Mouse (Mus musculus): ENCODE results near the gene Rnf44. TPM values are rescaled to one million over a fixed set of nuclear protein-coding genes. Genes with fewer than 3 reads are reported as not detected.

Rnf44 gene
- polyA plus RNA-seq, 1 experiment = 131 TPM

GRCm38 (mm10) chr13:54632731-54633277, 60.9 kb downstream of the Rnf44 start:
- Histone ChIP-seq H3K4me1 (ENCODE audit: control insufficient read depth, insufficient read depth, low read length) (no peaks in the 10 kb centered on the region), H3K27ac (ENCODE audit: insufficient read depth, low read length) (no peak overlapping the region), H3K4me3 (ENCODE audit: insufficient read depth, low read length) (no peak overlapping the region)
- TF ChIP-seq POLR2A (IDR thresholded peaks at IDR 0.05; ENCODE audit: extremely low read depth, insufficient read depth, low read length) = no peak
- TF ChIP-seq CTCF (IDR thresholded peaks at IDR 0.05; ENCODE audit: extremely low read depth, insufficient read depth, low read length) = no peak

Other genes with a start within 250 kb of the Rnf44 start
- gene Thoc3, start 225.1 kb downstream of the Rnf44 start, polyA plus RNA-seq (2012; rRNA removed) = 24.5 and 24.7 TPM in 2 replicates
- gene Simc1, start 190.1 kb downstream of the Rnf44 start, polyA plus RNA-seq (2012; rRNA removed) = 18.8 and 19.7 TPM in 2 replicates
- 173 and 181 TPM in 2 replicates for gene 4833439L19Rik, start 128.5 kb downstream of the Rnf44 start, polyA plus RNA-seq (2012; rRNA removed)
- gene Arl10, start 118.9 kb downstream of the Rnf44 start, polyA plus RNA-seq (2012; rRNA removed) = 20.1 and 20.4 TPM in 2 replicates
- gene Nop16, start 103.8 kb downstream of the Rnf44 start, polyA plus RNA-seq (2012; rRNA removed) = 25.4 and 26.0 TPM in 2 replicates
- 238 and 245 TPM in 2 replicates for gene Higd2a, start 103.7 kb downstream of the Rnf44 start, polyA plus RNA-seq (2012; rRNA removed)
- gene Cltb, start 82.6 kb downstream of the Rnf44 start, polyA plus RNA-seq (2012; rRNA removed) = 284 and 289 TPM in 2 replicates
- 30.7 and 34.6 TPM in 2 replicates for gene Faf2, start 72.1 kb downstream of the Rnf44 start, polyA plus RNA-seq (2012; rRNA removed)
- gene Cdhr2, start 7.6 kb upstream of the Rnf44 start, polyA plus RNA-seq (2012; rRNA removed) = 0.25 and 0.29 TPM in 2 replicates
- gene Gprin1, start 56.0 kb upstream of the Rnf44 start, polyA plus RNA-seq (2012; rRNA removed) = 57.2 and 62.1 TPM in 2 replicates
- 734 and 773 TPM in 2 replicates for gene Sncb, start 72.7 kb upstream of the Rnf44 start, polyA plus RNA-seq (2012; rRNA removed)
- gene Eif4e1b, start 90.1 kb upstream of the Rnf44 start, polyA plus RNA-seq (2012; rRNA removed) = not detected in 2 replicates
- 75.7 and 78.9 TPM in 2 replicates for gene Tspan17, start 95.5 kb upstream of the Rnf44 start, polyA plus RNA-seq (2012; rRNA removed)

All from cortical plate, adult 2 months (tissue).